Mouse (Mus musculus): ENCODE measurements at regions not wholly inside any gene's neighbourhood (a gene's known extent, or its start where the extent isn't known, plus 50 kb on each side); places are given as distances from the start of the nearest gene placed in this dataset.

- no peak for DNase-seq (ENCODE audit: low spot score)
- H3K27me3 ChIP-seq (replicated peaks; ENCODE audit: control insufficient read depth, insufficient read depth, low read length), result no peaks in the 10 kb centered on the region
- H3K36me3 ChIP-seq (ENCODE audit: control insufficient read depth, insufficient read depth, low read length), result no peaks in the 10 kb centered on the region
- no peaks in the 10 kb centered on the region for H3K4me1 ChIP-seq (replicated peaks; ENCODE audit: control insufficient read depth, insufficient read depth, low read length)
- no peak overlapping the region for H3K4me3 ChIP-seq (ENCODE audit: low read depth, low read length)
- no peak for ATAC-seq (replicated peaks; ENCODE audit: low FRiP score, low TSS enrichment, low read depth)
- H3K9ac ChIP-seq (ENCODE audit: low read length), result no peak overlapping the region
- no peak overlapping the region for H3K4me2 ChIP-seq (ENCODE audit: low read length)
- H3K9me3 ChIP-seq (ENCODE audit: control insufficient read depth, low read length), result no peaks in the 10 kb centered on the region
- no peak overlapping the region for H3K27ac ChIP-seq (ENCODE audit: low read depth)
- 53% methylated on average over 6 of the region's 6 CpGs for WGBS
These were observed 195.0 kb downstream of the Pik3r1 start for GRCm38 (mm10) chr13:101572809-101573590.

GRCm38 (mm10) chr13:101572246-101572645, 195.8 kb downstream of the Pik3r1 start:
- WGBS, result 94% methylated on average over 9 of the region's 9 CpGs
- no peak for DNase-seq (ENCODE audit: low spot score)
- Histone ChIP-seq H3K4me1 (replicated peaks; ENCODE audit: control insufficient read depth, insufficient read depth, low read length) (no peaks in the 10 kb centered on the region), H3K36me3 (ENCODE audit: control insufficient read depth, insufficient read depth, low read length) (no peaks in the 10 kb centered on the region), H3K27ac (ENCODE audit: low read depth) (no peak overlapping the region), H3K9me3 (ENCODE audit: control insufficient read depth, low read length) (no peaks in the 10 kb centered on the region), H3K4me3 (ENCODE audit: low read depth, low read length) (no peak overlapping the region), H3K4me2 (ENCODE audit: low read length) (no peak overlapping the region), H3K9ac (ENCODE audit: low read length) (no peak overlapping the region), H3K27me3 (replicated peaks; ENCODE audit: control insufficient read depth, insufficient read depth, low read length) (no peaks in the 10 kb centered on the region)
- ATAC-seq (replicated peaks; ENCODE audit: low FRiP score, low TSS enrichment, low read depth), result no peak

DNA sequence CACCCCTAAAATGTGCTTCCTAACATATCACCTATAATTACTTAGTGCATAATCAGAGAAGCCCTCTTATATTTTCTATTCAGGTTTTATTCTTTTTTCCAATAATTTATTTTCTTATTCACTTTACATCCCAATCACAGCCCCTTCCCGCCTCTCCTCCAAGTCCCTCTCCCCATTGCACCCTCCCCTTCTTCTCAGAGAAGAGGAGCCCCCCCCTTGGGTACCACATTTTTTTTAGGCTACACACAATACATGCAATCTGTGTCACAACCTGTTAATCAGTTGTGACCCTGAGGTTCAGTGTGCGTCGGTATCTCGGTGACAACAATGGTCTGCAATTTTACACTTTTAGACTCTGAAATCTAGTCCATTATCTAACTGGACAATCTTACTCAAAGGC, 198.0 kb downstream of the Pik3r1 start:
- H3K4me3 ChIP-seq (ENCODE audit: low read depth, low read length), result no peak overlapping the region
- 85% methylated on average over 4 of the region's 4 CpGs for WGBS
- H3K27me3 ChIP-seq (replicated peaks; ENCODE audit: control insufficient read depth, insufficient read depth, low read length), result no peaks in the 10 kb centered on the region
- DNase-seq (ENCODE audit: low spot score) (no peak), ATAC-seq (replicated peaks; ENCODE audit: low FRiP score, low TSS enrichment, low read depth) (no peak)
- H3K9ac ChIP-seq (ENCODE audit: low read length), result no peak overlapping the region
- H3K36me3 ChIP-seq (ENCODE audit: control insufficient read depth, insufficient read depth, low read length), result no peaks in the 10 kb centered on the region
- no peaks in the 10 kb centered on the region for H3K9me3 ChIP-seq (ENCODE audit: control insufficient read depth, low read length)
- no peak overlapping the region for H3K4me2 ChIP-seq (ENCODE audit: low read length)
- H3K4me1 ChIP-seq (replicated peaks; ENCODE audit: control insufficient read depth, insufficient read depth, low read length), result no peaks in the 10 kb centered on the region
- no peak overlapping the region for H3K27ac ChIP-seq (ENCODE audit: low read depth)

- Histone ChIP-seq H3K4me2 (ENCODE audit: low read length) (no peak overlapping the region), H3K27me3 (replicated peaks; ENCODE audit: control insufficient read depth, insufficient read depth, low read length) (no peaks in the 10 kb centered on the region), H3K27ac (ENCODE audit: low read depth) (no peak overlapping the region), H3K4me1 (replicated peaks; ENCODE audit: control insufficient read depth, insufficient read depth, low read length) (no peaks in the 10 kb centered on the region), H3K4me3 (ENCODE audit: low read depth, low read length) (no peak overlapping the region), H3K9ac (ENCODE audit: low read length) (no peak overlapping the region), H3K9me3 (ENCODE audit: control insufficient read depth, low read length) (no peaks in the 10 kb centered on the region), H3K36me3 (ENCODE audit: control insufficient read depth, insufficient read depth, low read length) (no peaks in the 10 kb centered on the region)
- 79% methylated on average over 6 of the region's 6 CpGs for WGBS
- DNase-seq (ENCODE audit: low spot score), result no peak
- ATAC-seq (replicated peaks; ENCODE audit: low FRiP score, low TSS enrichment, low read depth), result no peak
These were observed 198.9 kb downstream of the Pik3r1 start for GRCm38 (mm10) chr13:101568985-101569631.

DNA sequence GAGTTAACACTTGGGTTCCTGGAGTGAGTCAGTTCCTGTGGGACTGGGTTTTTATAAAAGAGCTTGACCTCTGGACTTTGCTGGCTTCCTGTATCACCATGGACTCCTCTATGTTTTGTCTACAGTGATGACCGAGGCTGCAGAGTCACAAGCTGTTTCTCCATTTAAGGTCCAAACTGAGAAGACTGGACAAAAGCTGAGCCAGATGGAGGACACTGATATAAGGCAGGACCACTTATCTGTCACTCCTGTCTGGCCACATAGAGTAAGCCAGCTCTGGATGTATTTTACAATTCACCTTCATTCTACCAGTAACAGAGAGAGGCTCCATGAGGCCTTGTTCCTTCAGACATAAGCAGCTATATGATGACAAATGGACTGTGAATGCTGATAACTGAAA, 202.7 kb downstream of the Pik3r1 start:
- no peak for ATAC-seq (replicated peaks; ENCODE audit: low FRiP score, low TSS enrichment, low read depth)

DNA sequence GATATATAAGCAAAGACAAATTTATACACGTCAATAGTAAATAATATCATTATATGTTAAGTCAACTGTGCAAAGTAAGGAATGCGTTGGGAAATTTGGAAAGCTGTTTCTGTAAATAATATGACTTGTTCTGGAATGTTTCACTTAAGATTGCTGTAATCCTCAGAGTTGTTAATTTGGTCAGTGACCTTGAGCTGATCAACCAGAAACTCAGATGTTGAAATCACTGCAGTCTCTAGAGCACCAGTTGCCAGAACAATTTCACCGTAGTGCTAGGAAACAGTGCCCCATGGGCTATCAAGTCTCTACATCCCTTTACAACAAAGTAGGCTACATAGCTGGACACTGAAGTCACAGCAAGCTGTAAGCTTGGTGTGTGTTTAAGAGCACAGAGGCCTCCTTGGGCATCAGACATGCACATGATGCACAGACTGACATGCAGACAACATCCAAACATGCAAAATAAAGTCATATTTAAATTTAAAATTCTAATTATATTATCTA, 212.6 kb downstream of the Pik3r1 start:
- no peak for ATAC-seq (replicated peaks; ENCODE audit: low FRiP score, low TSS enrichment, low read depth)
- no peaks in the 10 kb centered on the region for H3K27me3 ChIP-seq (replicated peaks; ENCODE audit: control insufficient read depth, insufficient read depth, low read length)
- 54% methylated on average over 3 of the region's 3 CpGs for WGBS

More for the DNA sequence above, 202.7 kb downstream of the Pik3r1 start:
- H3K4me2 ChIP-seq (ENCODE audit: low read length), result no peak overlapping the region
- H3K4me3 ChIP-seq (ENCODE audit: low read depth, low read length), result no peak overlapping the region
- no peak overlapping the region for H3K9ac ChIP-seq (ENCODE audit: low read length)
- no peaks in the 10 kb centered on the region for H3K27me3 ChIP-seq (replicated peaks; ENCODE audit: control insufficient read depth, insufficient read depth, low read length)
- H3K4me1 ChIP-seq (replicated peaks; ENCODE audit: control insufficient read depth, insufficient read depth, low read length), result no peaks in the 10 kb centered on the region
- no peak overlapping the region for H3K27ac ChIP-seq (ENCODE audit: low read depth)
- DNase-seq (ENCODE audit: low spot score), result no peak
- H3K36me3 ChIP-seq (ENCODE audit: control insufficient read depth, insufficient read depth, low read length), result no peaks in the 10 kb centered on the region
- H3K9me3 ChIP-seq (ENCODE audit: control insufficient read depth, low read length), result no peaks in the 10 kb centered on the region
- 78% methylated on average over 1 of the region's 1 CpGs for WGBS

GRCm38 (mm10) chr13:101553131-101553549, 214.9 kb downstream of the Pik3r1 start:
- DNase-seq (ENCODE audit: low spot score) (no peak), ATAC-seq (replicated peaks; ENCODE audit: low FRiP score, low TSS enrichment, low read depth) (0 out of 2 replicates have a peak, but pooled peaks have one; percentile 47)
- Histone ChIP-seq H3K36me3 (ENCODE audit: control insufficient read depth, insufficient read depth, low read length) (no peaks in the 10 kb centered on the region), H3K4me2 (ENCODE audit: low read length) (no peak overlapping the region), H3K4me1 (replicated peaks; ENCODE audit: control insufficient read depth, insufficient read depth, low read length) (no peaks in the 10 kb centered on the region), H3K4me3 (ENCODE audit: low read depth, low read length) (no peak overlapping the region), H3K27me3 (replicated peaks; ENCODE audit: control insufficient read depth, insufficient read depth, low read length) (no peaks in the 10 kb centered on the region), H3K9ac (ENCODE audit: low read length) (no peak overlapping the region), H3K9me3 (ENCODE audit: control insufficient read depth, low read length) (no peaks in the 10 kb centered on the region), H3K27ac (ENCODE audit: low read depth) (no peak overlapping the region)
- 45% methylated on average over 8 of the region's 8 CpGs for WGBS

More for the DNA sequence above, 212.6 kb downstream of the Pik3r1 start:
- Histone ChIP-seq H3K4me2 (ENCODE audit: low read length) (no peak overlapping the region), H3K27ac (ENCODE audit: low read depth) (no peak overlapping the region), H3K9ac (ENCODE audit: low read length) (no peak overlapping the region), H3K36me3 (ENCODE audit: control insufficient read depth, insufficient read depth, low read length) (no peaks in the 10 kb centered on the region), H3K9me3 (ENCODE audit: control insufficient read depth, low read length) (no peaks in the 10 kb centered on the region), H3K4me3 (ENCODE audit: low read depth, low read length) (no peak overlapping the region), H3K4me1 (replicated peaks; ENCODE audit: control insufficient read depth, insufficient read depth, low read length) (no peaks in the 10 kb centered on the region)
- DNase-seq (ENCODE audit: low spot score), result no peak

- no peak overlapping the region for H3K4me2 ChIP-seq (ENCODE audit: low read length)
- ATAC-seq (replicated peaks; ENCODE audit: low FRiP score, low TSS enrichment, low read depth), result no peak
These were observed 215.6 kb downstream of the Pik3r1 start for GRCm38 (mm10) chr13:101552451-101552850.

More at GRCm38 (mm10) chr13:101552451-101552850, 215.6 kb downstream of the Pik3r1 start:
- Histone ChIP-seq H3K4me3 (ENCODE audit: low read depth, low read length) (no peak overlapping the region), H3K9ac (ENCODE audit: low read length) (no peak overlapping the region), H3K36me3 (ENCODE audit: control insufficient read depth, insufficient read depth, low read length) (no peaks in the 10 kb centered on the region), H3K27me3 (replicated peaks; ENCODE audit: control insufficient read depth, insufficient read depth, low read length) (no peaks in the 10 kb centered on the region), H3K9me3 (ENCODE audit: control insufficient read depth, low read length) (no peaks in the 10 kb centered on the region), H3K4me1 (replicated peaks; ENCODE audit: control insufficient read depth, insufficient read depth, low read length) (no peaks in the 10 kb centered on the region), H3K27ac (ENCODE audit: low read depth) (no peak overlapping the region)
- WGBS, result 83% methylated on average over 2 of the region's 2 CpGs
- DNase-seq (ENCODE audit: low spot score), result no peak

Measured in intestine, embryonic 14.5 days (tissue).